Mouse (Mus musculus): ENCODE measurements around the gene Gm11627.

DNA sequence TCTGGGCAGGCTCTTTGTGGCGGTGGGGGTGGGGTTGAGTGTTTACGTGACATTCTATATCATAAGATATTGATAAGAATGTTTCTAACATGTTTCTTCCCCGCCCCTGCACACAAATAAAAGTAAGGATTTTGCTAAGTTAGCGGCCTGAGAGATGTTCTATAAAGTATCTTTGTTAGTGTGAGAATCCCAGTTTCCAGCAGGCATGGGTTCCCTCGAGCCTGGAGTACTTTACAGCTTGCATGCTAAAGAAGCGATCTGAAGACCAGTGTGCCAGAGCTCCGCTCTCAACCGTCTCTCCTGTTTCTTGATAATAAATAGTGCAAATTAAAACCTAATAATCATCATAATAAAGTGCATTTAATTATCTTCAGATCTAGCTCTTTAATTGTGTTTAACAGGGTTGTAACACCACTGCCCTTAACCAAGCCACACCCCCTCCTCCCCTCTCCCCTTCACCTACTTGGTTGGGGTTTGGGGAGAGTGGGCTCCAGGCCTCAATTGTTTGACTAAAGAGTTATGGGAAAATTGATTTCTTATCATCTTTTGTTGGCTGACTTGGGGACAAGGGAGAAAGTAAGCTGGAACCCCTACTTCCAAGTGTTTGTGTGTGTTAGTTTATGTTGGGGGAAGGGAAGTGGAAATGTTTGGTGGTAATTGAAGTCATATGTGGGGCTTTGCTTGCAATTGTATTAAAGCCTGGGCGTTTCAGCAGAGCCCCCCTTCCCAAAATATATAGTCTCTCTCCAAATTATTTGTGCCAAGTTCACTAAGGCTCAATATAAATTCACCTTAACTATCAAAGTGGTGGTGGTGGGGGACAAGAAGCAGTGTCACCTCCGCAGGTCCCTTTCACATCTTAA, 28.7 kb upstream of the Gm11627 start:
- no peak for TF ChIP-seq CTCF (IDR thresholded peaks at IDR 0.05; ENCODE audit: low read depth, low read length)
- no peak for TF ChIP-seq TAL1 (conservative IDR thresholded peaks at IDR 0.05; ENCODE audit: low read depth, low read length)
- TF ChIP-seq POLR2AphosphoS5 (IDR thresholded peaks at IDR 0.05; ENCODE audit: insufficient replicate concordance, low read depth, low read length), result no peak

Measured in G1E (cell line).